13 mouse cellular contexts compared by ENCODE assay signal in the genomic region with DNA sequence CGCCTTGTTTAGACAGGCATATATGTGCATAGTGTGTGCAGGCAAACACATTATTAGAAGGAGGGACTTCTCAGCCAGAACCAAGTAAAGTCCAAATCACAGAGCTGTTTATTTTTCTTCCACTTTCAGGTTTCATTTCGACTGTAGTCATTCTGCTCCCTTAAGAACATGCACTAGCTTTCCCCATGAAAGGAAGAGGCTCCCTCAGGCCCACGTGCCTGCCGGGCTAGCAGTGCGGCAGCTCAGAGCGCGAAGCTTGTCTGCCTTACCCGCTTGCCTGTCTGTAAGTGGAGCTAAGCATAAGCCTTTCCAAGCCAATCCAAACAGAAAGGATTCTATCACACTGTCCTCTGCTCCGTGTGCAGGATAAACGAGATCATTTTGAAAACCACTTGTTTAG. TPM values are rescaled to one million over a fixed set of nuclear protein-coding genes. Genes with fewer than 3 reads are reported as not detected.
DNase-seq lines count a peak whose midpoint lies in the region; ATAC-seq and TF ChIP-seq lines count a peak whose summit lies in the region.
"Had no signal": no experiment of that assay in that cellular context is flagged by ENCODE, and none has a peak within 500 bp of the region (broad histone marks: within the 10 kb centered on the region; RNA-seq: fewer than 3 reads in every experiment).

No protein-coding gene starts in this region.

- H3K9ac ChIP-seq in midbrain, embryonic 14.5 days (replicated peaks; ENCODE audit: low read length) = no peak overlapping the region
- H3K9ac ChIP-seq in midbrain, postnatal 0 days (replicated peaks; ENCODE audit: low read length, poor library complexity, severe bottlenecking) = no peak overlapping the region
- H3K9ac ChIP-seq: stomach, embryonic 15.5 days had no signal

- TF ChIP-seq POLR2A in bone marrow, adult 2 months (IDR thresholded peaks at IDR 0.05; ENCODE audit: borderline replicate concordance, control insufficient read depth, low read depth, low read length) = no peak; the same call in 1 of the 2 replicates

- no peaks in the 10 kb centered on the region for H3K4me1 ChIP-seq in midbrain, embryonic 14.5 days (ENCODE audit: control insufficient read depth, insufficient read depth, low read length)
- peaks cover 4% of the 10 kb centered on the region; the same call in 1 of the 2 replicates for H3K4me1 ChIP-seq in midbrain, postnatal 0 days (ENCODE audit: insufficient read depth, low read length)
- H3K4me1 ChIP-seq in bone marrow, adult 2 months (ENCODE audit: control insufficient read depth, insufficient read depth, low read length) = peaks cover 3% of the 10 kb centered on the region; the same call in 1 of the 2 replicates
- H3K4me1 ChIP-seq: hindbrain, embryonic 10.5 days had no signal

- no peaks in the 10 kb centered on the region for H3K36me3 ChIP-seq in midbrain, embryonic 14.5 days (ENCODE audit: control insufficient read depth, insufficient read depth, low read length)
- H3K36me3 ChIP-seq in midbrain, postnatal 0 days (ENCODE audit: insufficient read depth, low read length) = no peaks in the 10 kb centered on the region
- H3K36me3 ChIP-seq in splenic B cell, adult 2 months (ENCODE audit: control insufficient read depth, insufficient read depth, low read length, poor library complexity, severe bottlenecking) = 0 out of 2 replicates have a peak, but pooled peaks cover 2% of the 10 kb centered on the region
- H3K36me3 ChIP-seq: hindbrain, embryonic 10.5 days; stomach, embryonic 15.5 days had no signal

- intact Hi-C loops in gastrocnemius, adult 2 months (cut with DNase I) = no loop called here

- WGBS in midbrain, embryonic 14.5 days = 66% methylated on average over 10 of the region's 10 CpGs
- 34% methylated on average over 10 of the region's 10 CpGs for WGBS in midbrain, postnatal 0 days
- WGBS in bone marrow, adult 2 months = 70% methylated on average over 10 of the region's 10 CpGs

- H3K9me3 ChIP-seq in midbrain, embryonic 14.5 days (ENCODE audit: control insufficient read depth, low read length) = no peaks in the 10 kb centered on the region
- H3K9me3 ChIP-seq in midbrain, postnatal 0 days (ENCODE audit: low read length) = no peaks in the 10 kb centered on the region
- H3K9me3 ChIP-seq: hindbrain, embryonic 10.5 days; stomach, embryonic 15.5 days had no signal

- peak overlapping the region; percentile 55 for H3K4me3 ChIP-seq in gastrocnemius, adult 2 months
- H3K4me3 ChIP-seq in midbrain, embryonic 14.5 days (replicated peaks; ENCODE audit: low read depth, low read length) = no peak overlapping the region
- no peak overlapping the region for H3K4me3 ChIP-seq in midbrain, postnatal 0 days (ENCODE audit: low read depth, low read length)
- H3K4me3 ChIP-seq in bone marrow, adult 2 months (replicated peaks; ENCODE audit: control insufficient read depth, low read depth, low read length) = peak overlapping the region; percentile 8
- H3K4me3 ChIP-seq: hindbrain, embryonic 10.5 days; myocyte; stomach, embryonic 15.5 days had no signal

- no peak overlapping the region for H3K4me2 ChIP-seq in midbrain, embryonic 14.5 days (ENCODE audit: low read length)
- no peak overlapping the region for H3K4me2 ChIP-seq in midbrain, postnatal 0 days (ENCODE audit: low read depth, low read length, poor library complexity, severe bottlenecking)
- H3K4me2 ChIP-seq: stomach, embryonic 15.5 days had no signal

- no peak for ATAC-seq in midbrain, embryonic 14.5 days (ENCODE audit: low FRiP score, low TSS enrichment)
- ATAC-seq in midbrain, postnatal 0 days (ENCODE audit: low FRiP score) = no peak

- H3K27me3 ChIP-seq in midbrain, embryonic 14.5 days (ENCODE audit: control insufficient read depth, insufficient read depth, low read length) = no peaks in the 10 kb centered on the region
- H3K27me3 ChIP-seq in midbrain, postnatal 0 days (ENCODE audit: insufficient read depth, low read length) = no peaks in the 10 kb centered on the region
- H3K27me3 ChIP-seq in splenic B cell, adult 2 months (ENCODE audit: control insufficient read depth, insufficient read depth, low read length, poor library complexity, severe bottlenecking) = no peaks in the 10 kb centered on the region
- H3K27me3 ChIP-seq: stomach, embryonic 15.5 days had no signal

- TF ChIP-seq CTCF in gastrocnemius, adult 2 months (IDR thresholded peaks at IDR 0.05) = no peak
- no peak for TF ChIP-seq CTCF in midbrain, postnatal 0 days (IDR thresholded peaks at IDR 0.05)
- TF ChIP-seq CTCF in bone marrow, adult 2 months (IDR thresholded peaks at IDR 0.05; ENCODE audit: control insufficient read depth, insufficient read depth, low read length) = no peak

- peak overlapping the region; percentile 61 for H3K27ac ChIP-seq in gastrocnemius, adult 2 months
- H3K27ac ChIP-seq in midbrain, embryonic 14.5 days (replicated peaks; ENCODE audit: low read depth, low read length) = no peak overlapping the region
- H3K27ac ChIP-seq in midbrain, postnatal 0 days (ENCODE audit: low read depth, low read length) = no peak overlapping the region
- H3K27ac ChIP-seq in bone marrow, adult 2 months (ENCODE audit: control insufficient read depth, insufficient read depth, low read depth, low read length, poor library complexity) = peak overlapping the region; percentile 67
- H3K27ac ChIP-seq: hindbrain, embryonic 10.5 days; stomach, embryonic 15.5 days had no signal

- DNase-seq in gastrocnemius, adult 2 months = peak; percentile 34
- DNase-seq in gastrocnemius, postnatal 10 days = no peak
- peak; percentile 54 for DNase-seq in midbrain, embryonic 14.5 days
- no peak for DNase-seq in midbrain, postnatal 0 days (ENCODE audit: low spot score)
- DNase-seq in splenic B cell, adult 2 months (ENCODE audit: low read depth, low spot score) = peak; percentile 52
- no peak for DNase-seq in cerebellum, adult 9-11 months
- DNase-seq in adrenal gland, postnatal 36 days = no peak
- DNase-seq: cerebellum, postnatal 14 days; gastrocnemius, postnatal 36 days had no signal

RNA-seq across cellular contexts. Expression of a gene that starts 38.1 kb away (rescaled TPM):
- total RNA-seq in gastrocnemius, adult 2 months (2021) = 1 to 10 TPM; 7.5 to 7.7 TPM
- total RNA-seq in gastrocnemius, postnatal 10 days (2021) = 10 to 100 TPM; 11.0 to 12.1 TPM
- polyA plus RNA-seq in midbrain, embryonic 14.5 days (2014; fragmentation: Nextera tagmentation; extraction: Ambion mirVana) = 29.8 and 34.3 TPM in 2 replicates
- 18.5 and 18.8 TPM in 2 replicates for total RNA-seq in midbrain, postnatal 0 days (2014; rRNA removed)
- polyA plus RNA-seq in midbrain, postnatal 0 days (2015; fragmentation: Nextera tagmentation; extraction: Ambion mirVana) = 26.0 and 31.1 TPM in 2 replicates
- polyA plus RNA-seq in bone marrow, adult 2 months (2011; ENCODE audit: insufficient read depth, insufficient read length, low replicate concordance, missing spikeins) = 4.7 and 5.7 TPM in 2 replicates
- 10 to 100 TPM; 35.0 to 41.2 TPM for total RNA-seq in adrenal gland, postnatal 36 days (2021)

RNA-seq across cellular contexts. Expression of a gene that starts 46.7 kb away (rescaled TPM):
- 10 to 100 TPM; 44.5 to 47.4 TPM for total RNA-seq in gastrocnemius, adult 2 months (2021)
- total RNA-seq in gastrocnemius, postnatal 10 days (2021) = 1 to 10 TPM; 5.7 to 6.4 TPM
- 3.3 TPM in 2 replicates for polyA plus RNA-seq in midbrain, embryonic 14.5 days (2014; fragmentation: Nextera tagmentation; extraction: Ambion mirVana)
- 12.2 and 15.0 TPM in 2 replicates for total RNA-seq in midbrain, postnatal 0 days (2014; rRNA removed)
- 2.9 and 3.3 TPM in 2 replicates for polyA plus RNA-seq in midbrain, postnatal 0 days (2015; fragmentation: Nextera tagmentation; extraction: Ambion mirVana)
- 8.9 and 14.8 TPM in 2 replicates for polyA plus RNA-seq in bone marrow, adult 2 months (2011; ENCODE audit: insufficient read depth, insufficient read length, low replicate concordance, missing spikeins)
- total RNA-seq in adrenal gland, postnatal 36 days (2021) = 10 to 100 TPM; 38.5 to 39.2 TPM

Comparison
In these comparisons a context has a peak if more than half of its experiments do, and no peak if none do; other contexts are left out.
1. DNase-seq: peak in gastrocnemius, adult 2 months (single experiment), midbrain, embryonic 14.5 days (single experiment) and splenic B cell, adult 2 months (single experiment); none in gastrocnemius, postnatal 10 days (single experiment), midbrain, postnatal 0 days (single experiment), cerebellum, adult 9-11 months (single experiment) and adrenal gland, postnatal 36 days (0 of 2).
2. H3K27ac ChIP-seq: peak in gastrocnemius, adult 2 months (single experiment) and bone marrow, adult 2 months (single experiment); none in midbrain, embryonic 14.5 days (single experiment) and midbrain, postnatal 0 days (single experiment).
3. H3K4me3 ChIP-seq: peak in gastrocnemius, adult 2 months (single experiment) and bone marrow, adult 2 months (single experiment); none in midbrain, embryonic 14.5 days (single experiment) and midbrain, postnatal 0 days (single experiment).